Mouse (Mus musculus): Measurements from ENCODE around the gene Dio1.

Gene Dio1

GRCm38 (mm10) chr4:107245368-107245767 is 61.6 kb downstream of the Dio1 start:
- DNase-seq (ENCODE audit: low spot score) = no peak

- no peak for DNase-seq (ENCODE audit: low spot score)
These were observed 63.3 kb downstream of the Dio1 start for GRCm38 (mm10) chr4:107243365-107244333.
